Mouse (Mus musculus) CH12.LX (cell line): ENCODE measurements around the gene Tspear. TPM values are rescaled to one million over a fixed set of nuclear protein-coding genes. Genes with fewer than 3 reads are reported as not detected.
"Not testable (repeated sequence)": the region's sequence is repeated elsewhere in the genome, so short reads cannot be mapped to it uniquely, and the experiment has no call there.

Source experiments
- DNase-seq: peaks from one replicate; pipeline ENCODE4 v3.0.0-alpha.2; 2013; ENCODE audit errors: extremely low read depth
- H3K27ac ChIP-seq: 2 replicates; pipeline ENCODE4 v1.5.1; 2012; ENCODE audit warnings: low read depth, mild to moderate bottlenecking, control low read depth, moderate library complexity; ENCODE audit not compliant: insufficient read depth
- H3K27me3 ChIP-seq: replicated peaks from 2 replicates; pipeline ENCODE3; 2012; ENCODE audit warnings: inconsistent platforms
- H3K36me3 ChIP-seq, 2 experiments: replicated peaks in 1 of 2; 2 replicates each; pipeline versions ENCODE3 to v1.6.1; 2012; ENCODE audit warnings: inconsistent platforms in 1 of 2, low read length in 1 of 2, mild to moderate bottlenecking in 1 of 2, mixed read lengths in 1 of 2, moderate library complexity in 1 of 2; ENCODE audit not compliant: control insufficient read depth in 1 of 2, insufficient read depth in 1 of 2
- H3K4me1 ChIP-seq, 2 experiments: 2 replicates each; pipeline ENCODE4 v1.6.1; 2012; ENCODE audit warnings: inconsistent platforms in 1 of 2, moderate library complexity in 1 of 2; ENCODE audit not compliant: insufficient read depth in 2 of 2, control insufficient read depth in 1 of 2
- H3K4me2 ChIP-seq: 2 replicates; pipeline ENCODE4 v1.6.1; 2012; ENCODE audit warnings: low read depth, mild to moderate bottlenecking, control low read depth; ENCODE audit not compliant: poor library complexity, insufficient read depth, severe bottlenecking
- H3K4me3 ChIP-seq, 3 experiments: fragments of 150-350 bp in 1 of 3; sonication (generic) in 1 of 3; replicated peaks in 1 of 3; 2 replicates each; pipeline versions ENCODE3 to v1.5.1; 2011 to 2012; ENCODE audit warnings: low read depth in 2 of 3, low read length in 2 of 3, mild to moderate bottlenecking in 2 of 3, moderate library complexity in 2 of 3, control low read depth in 1 of 3, improper control_type of control experiment in 1 of 3, inconsistent platforms in 1 of 3, mixed read lengths in 1 of 3; ENCODE audit not compliant: poor library complexity in 1 of 3
- H3K79me2 ChIP-seq: replicated peaks from 2 replicates; pipeline ENCODE4 v1.6.1; 2012; ENCODE audit warnings: mild to moderate bottlenecking, moderate library complexity; ENCODE audit not compliant: control insufficient read depth, poor library complexity, insufficient read depth, severe bottlenecking; ENCODE audit errors: extremely low read depth
- H3K9ac ChIP-seq: 2 replicates; pipeline ENCODE4 v1.6.1; 2012; ENCODE audit warnings: low read depth, mild to moderate bottlenecking, control low read depth, moderate library complexity; ENCODE audit not compliant: insufficient read depth
- H3K9me3 ChIP-seq: replicated peaks from 2 replicates; pipeline ENCODE3; 2012; ENCODE audit warnings: low read length, inconsistent platforms, mixed read lengths
- BHLHE40 ChIP-seq: IDR thresholded peaks from 2 replicates; pipeline ENCODE4 v1.6.1; 2011; ENCODE audit warnings: mild to moderate bottlenecking, low read depth, low read length, improper control_type of control experiment
- E2F4 ChIP-seq: IDR thresholded peaks from 2 replicates; pipeline ENCODE4 v1.6.1; 2011; ENCODE audit warnings: low read depth, low read length, improper control_type of control experiment; ENCODE audit not compliant: insufficient replicate concordance
- MAFK ChIP-seq: IDR thresholded peaks from 2 replicates; pipeline ENCODE4 v1.6.1; 2011; ENCODE audit warnings: low read length, improper control_type of control experiment; ENCODE audit not compliant: insufficient replicate concordance
- RAD21 ChIP-seq: IDR thresholded peaks from 2 replicates; pipeline ENCODE4 v1.6.1; 2011; ENCODE audit warnings: low read depth, mild to moderate bottlenecking, low read length, improper control_type of control experiment, moderate library complexity
- USF2 ChIP-seq: conservative IDR thresholded peaks from 2 replicates; pipeline ENCODE4 v1.6.1; 2011; ENCODE audit warnings: low read depth, low read length, improper control_type of control experiment
- dilution Hi-C: fragments of 300-500 bp; cut with MboI; formaldehyde crosslinking; loops from 2 replicates; pipeline ENCODE4 v1.14.3; 2020; ENCODE audit warnings: low sequenced_read_pairs; ENCODE audit not compliant: extremely low pct_unique_long_range_greater_than_20kb, extremely low pct_ligation_motif_present
- in situ Hi-C: fragments of 300-500 bp; cut with MboI; formaldehyde crosslinking; loops from 3 replicates; pipeline ENCODE4 v1.14.3; 2019; ENCODE audit warnings: low sequenced_read_pairs, low pct_ligation_motif_present, low pct_unique_long_range_greater_than_20kb, mixed read lengths
- polyA plus RNA-seq: library from polyadenylated mRNA; unstranded; fragments of >175 nt; gene quantifications from 2 replicates; pipeline ENCODE4 v1.2.1, GENCODE M21; 2012; ENCODE audit warnings: low read depth; ENCODE audit not compliant: insufficient read length
- total RNA-seq, 2 experiments: library from RNA; depleted of rRNA; stranded (reverse); fragments of 300-350 nt in 1 of 2; fragments of >200 nt in 1 of 2; gene quantifications; 2 replicates each; pipeline ENCODE4 v1.2.3; 2012 to 2014

Gene Tspear
- total and polyA plus RNA-seq, 3 experiments, result 0.09 to 0.42 TPM; not detected in 1

GRCm38 (mm10) chr10:77769727-77770126 is 83.4 kb downstream of the Tspear start:
- Histone ChIP-seq H3K36me3 (no peaks in the 10 kb centered on the region), H3K27ac (no peak overlapping the region), H3K4me3 (no peak overlapping the region), H3K4me1 (no peaks in the 10 kb centered on the region), H3K27me3 (peaks cover 42% of the 10 kb centered on the region), H3K9ac (no peak overlapping the region), H3K9me3 (no peaks in the 10 kb centered on the region), H3K4me2 (no peak overlapping the region), H3K79me2 (no peaks in the 10 kb centered on the region)
- dilution Hi-C loops, result no loop called here
- in situ Hi-C loops, result no loop called here
- TF ChIP-seq BHLHE40, result no peak
- TF ChIP-seq E2F4, result no peak
- TF ChIP-seq USF2, result no peak
- no peak for TF ChIP-seq MAFK
- TF ChIP-seq RAD21, result no peak
- DNase-seq, result no peak

GRCm38 (mm10) chr10:77771225-77771624 is 84.9 kb downstream of the Tspear start, which contains the start of gene Gm3238:
Gene Gm3238, minus strand, starts transcription at chr10:77771325.
- H3K36me3 ChIP-seq, H3K9me3 ChIP-seq, H3K4me2 ChIP-seq, dilution Hi-C loops, in situ Hi-C loops, H3K4me3 ChIP-seq, H3K9ac ChIP-seq, H3K4me1 ChIP-seq, H3K79me2 ChIP-seq, DNase-seq, H3K27ac ChIP-seq: not testable (repeated sequence)
- peaks cover 40% of the 10 kb centered on the region for H3K27me3 ChIP-seq

DNA sequence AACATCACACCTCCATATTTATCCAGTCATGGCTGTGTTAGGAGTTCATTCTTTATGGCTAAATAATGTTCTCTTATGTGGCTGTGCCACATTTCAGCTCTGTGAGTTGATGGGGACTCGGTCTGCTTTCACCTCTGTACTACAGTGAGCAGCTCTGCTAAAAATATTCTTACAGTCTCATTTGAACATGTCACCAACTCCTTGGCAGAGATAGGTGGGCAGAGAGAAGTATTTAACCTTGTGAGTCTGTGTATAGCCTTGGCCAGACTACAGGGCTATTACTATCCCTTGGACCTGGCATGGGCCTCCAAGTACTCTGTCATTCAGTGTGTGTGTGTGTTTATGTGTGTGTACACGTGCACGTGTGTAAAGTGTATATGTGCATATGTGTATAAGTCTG is 85.8 kb downstream of the Tspear start:
- H3K36me3 ChIP-seq, H3K4me1 ChIP-seq, H3K9me3 ChIP-seq, H3K9ac ChIP-seq, DNase-seq, H3K79me2 ChIP-seq, dilution Hi-C loops, in situ Hi-C loops, H3K4me3 ChIP-seq, H3K27ac ChIP-seq, H3K4me2 ChIP-seq: not testable (repeated sequence)
- H3K27me3 ChIP-seq, result peaks cover 32% of the 10 kb centered on the region

DNA sequence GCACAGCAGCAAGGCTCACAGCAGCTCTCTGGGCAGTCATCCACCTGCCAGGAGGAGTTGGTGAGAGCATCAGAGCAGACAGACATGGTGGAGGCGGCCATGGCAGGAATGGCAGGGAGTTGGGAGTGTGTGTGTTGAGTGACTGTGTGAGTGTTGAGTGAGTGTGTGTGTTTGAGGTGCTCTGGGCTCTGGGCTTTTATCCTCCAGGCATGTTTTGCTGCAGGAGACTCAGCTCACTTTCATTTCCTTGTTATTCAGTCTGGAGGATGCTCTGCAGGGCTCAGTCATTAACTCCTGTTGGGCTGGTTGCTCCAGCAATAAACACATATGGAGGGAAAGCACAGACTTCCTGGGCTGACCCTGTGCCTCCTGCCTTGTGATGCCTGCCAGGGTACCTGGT is 90.5 kb downstream of the Tspear start, which contains the start of gene Gm7138:
Gene Gm7138 (minus strand): TSS at position 101 of the 400 bp plus-strand sequence.
- dilution Hi-C loops, H3K9me3 ChIP-seq, H3K4me3 ChIP-seq, H3K4me2 ChIP-seq, H3K36me3 ChIP-seq, H3K9ac ChIP-seq, H3K4me1 ChIP-seq, DNase-seq, H3K79me2 ChIP-seq, H3K27ac ChIP-seq, in situ Hi-C loops, H3K27me3 ChIP-seq: not testable (repeated sequence)

DNA sequence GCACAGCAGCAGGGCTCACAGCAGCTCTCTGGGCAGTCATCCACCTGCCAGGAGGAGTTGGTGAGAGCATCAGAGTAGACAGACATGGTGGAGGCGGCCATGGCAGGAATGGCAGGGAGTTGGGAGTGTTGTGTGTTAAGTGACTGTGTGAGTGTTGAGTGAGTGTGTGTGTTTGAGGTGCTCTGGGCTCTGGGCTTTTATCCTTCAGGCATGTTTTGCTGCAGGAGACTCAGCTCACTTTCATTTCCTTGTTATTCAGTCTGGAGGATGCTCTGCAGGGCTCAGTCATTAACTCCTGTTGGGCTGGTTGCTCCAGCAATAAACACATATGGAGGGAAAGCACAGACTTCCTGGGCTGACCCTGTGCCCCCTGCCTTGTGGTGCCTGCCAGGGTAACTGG is 96.1 kb downstream of the Tspear start, which contains the start of gene Gm3250:
Gene Gm3250 (minus strand): TSS at position 101 of the 400 bp plus-strand sequence.
- dilution Hi-C loops, H3K4me3 ChIP-seq, H3K4me1 ChIP-seq, H3K27me3 ChIP-seq, H3K36me3 ChIP-seq, H3K27ac ChIP-seq, H3K79me2 ChIP-seq, H3K9ac ChIP-seq, DNase-seq, in situ Hi-C loops, H3K4me2 ChIP-seq, H3K9me3 ChIP-seq: not testable (repeated sequence)

DNA sequence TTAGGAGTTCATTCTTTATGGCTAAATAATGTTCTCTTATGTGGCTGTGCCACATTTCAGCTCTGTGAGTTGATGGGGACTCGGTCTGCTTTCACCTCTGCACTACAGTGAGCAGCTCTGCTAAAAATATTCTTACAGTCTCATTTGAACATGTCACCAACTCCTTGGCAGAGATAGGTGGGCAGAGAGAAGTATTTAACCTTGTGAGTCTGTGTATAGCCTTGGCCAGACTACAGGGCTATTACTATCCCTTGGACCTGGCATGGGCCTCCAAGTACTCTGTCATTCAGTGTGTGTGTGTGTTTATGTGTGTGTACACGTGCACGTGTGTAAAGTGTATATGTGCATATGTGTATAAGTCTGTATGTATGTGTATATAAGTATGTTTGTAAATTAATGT is 97.0 kb downstream of the Tspear start:
- in situ Hi-C loops, result not testable (repeated sequence)

More for the DNA sequence above, 97.0 kb downstream of the Tspear start:
- H3K9ac ChIP-seq, H3K79me2 ChIP-seq, H3K27me3 ChIP-seq, H3K9me3 ChIP-seq, DNase-seq, H3K27ac ChIP-seq, H3K4me2 ChIP-seq, H3K36me3 ChIP-seq, dilution Hi-C loops, H3K4me3 ChIP-seq, H3K4me1 ChIP-seq: not testable (repeated sequence)
